Mouse (Mus musculus): Measurements from ENCODE around the gene Nav2.

DNA sequence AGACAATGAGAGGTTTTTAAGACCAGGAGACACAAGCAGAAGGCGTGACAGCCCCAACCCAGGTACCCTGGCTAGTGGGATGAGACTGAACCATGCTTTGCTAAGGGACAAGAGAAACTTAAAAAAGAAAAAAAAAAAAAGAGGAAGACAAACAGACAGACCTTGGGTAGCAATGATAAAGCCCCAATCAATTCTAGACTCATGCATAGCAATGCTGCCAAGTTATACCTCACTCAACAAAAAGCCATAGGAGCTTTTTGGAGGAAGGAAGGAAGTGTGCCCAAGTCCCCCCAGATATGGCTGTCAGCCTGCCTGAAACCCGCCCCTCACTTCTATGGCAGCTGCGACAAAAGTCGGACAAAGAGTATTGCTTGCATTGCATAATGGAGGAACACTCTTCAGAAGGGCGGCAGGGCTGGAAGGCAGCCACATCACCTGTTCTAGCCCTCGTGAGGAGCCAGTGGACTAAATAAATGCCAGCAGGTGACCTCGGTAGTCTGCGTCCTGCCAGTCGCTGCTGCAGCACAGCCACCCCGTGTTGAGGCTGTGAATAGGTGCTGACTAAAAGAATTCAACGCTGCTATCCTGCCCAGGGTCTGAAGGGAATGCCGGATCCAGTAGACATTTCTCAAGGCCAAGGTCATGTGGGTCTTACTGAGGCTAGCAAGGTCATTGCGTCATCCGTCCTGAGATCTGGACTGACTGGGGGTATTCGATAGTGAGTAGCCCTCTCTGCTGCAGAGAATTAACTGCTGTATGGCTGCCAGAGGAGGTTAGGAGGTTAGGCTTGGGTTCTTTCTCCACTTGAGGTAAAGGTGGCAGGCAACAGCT lies 696.7 kb downstream of the Nav2 start:
- TF ChIP-seq MAX (IDR thresholded peaks at IDR 0.05; ENCODE audit: low read depth) (no peak), USF1 (IDR thresholded peaks at IDR 0.05; ENCODE audit: low read depth) (no peak), TCF12 (IDR thresholded peaks at IDR 0.05; ENCODE audit: insufficient read depth, poor library complexity, severe bottlenecking) (no peak), MYOG (IDR thresholded peaks at IDR 0.05; ENCODE audit: control insufficient read depth in 1 of 3, insufficient read depth in 1 of 3, insufficient read length in 2 of 3, low read depth in 2 of 3) (no peak), SRF (IDR thresholded peaks at IDR 0.05; ENCODE audit: control insufficient read depth, insufficient read length, low read depth) (no peak), POLR2AphosphoS2 (IDR thresholded peaks at IDR 0.05; ENCODE audit: insufficient read length, low read depth) (peak; percentile 5), POLR2A (IDR thresholded peaks at IDR 0.05; ENCODE audit: insufficient read length, low read depth) (no peak), E2F4 (IDR thresholded peaks at IDR 0.05; ENCODE audit: insufficient read depth) (no peak), MYOD1 (IDR thresholded peaks at IDR 0.05; ENCODE audit: control insufficient read depth in 1 of 3, insufficient read length in 2 of 3, low read depth in 2 of 3) (peak in 1 of 3 experiments; percentile 10), CEBPB (IDR thresholded peaks at IDR 0.05; ENCODE audit: insufficient read depth, poor library complexity, severe bottlenecking) (no peak)
